Mouse (Mus musculus) mature B cell (primary cell): ENCODE data around the gene Gm1330.
"Not testable (repeated sequence)": the region's sequence is repeated elsewhere in the genome, so short reads cannot be mapped to it uniquely, and the experiment has no call there.

ENCODE experiments used
- in situ Hi-C: fragments of 300-500 bp; cut with MboI; formaldehyde crosslinking; loops from 2 replicates; pipeline ENCODE4 v1.14.3; 2019

Gene Gm1330

GRCm38 (mm10) chr2:149003151-149003550, at the start of gene Gm1330:
Gm1330 (minus strand) TSS chr2:149003251.
- in situ Hi-C loops, result no loop called here

DNA sequence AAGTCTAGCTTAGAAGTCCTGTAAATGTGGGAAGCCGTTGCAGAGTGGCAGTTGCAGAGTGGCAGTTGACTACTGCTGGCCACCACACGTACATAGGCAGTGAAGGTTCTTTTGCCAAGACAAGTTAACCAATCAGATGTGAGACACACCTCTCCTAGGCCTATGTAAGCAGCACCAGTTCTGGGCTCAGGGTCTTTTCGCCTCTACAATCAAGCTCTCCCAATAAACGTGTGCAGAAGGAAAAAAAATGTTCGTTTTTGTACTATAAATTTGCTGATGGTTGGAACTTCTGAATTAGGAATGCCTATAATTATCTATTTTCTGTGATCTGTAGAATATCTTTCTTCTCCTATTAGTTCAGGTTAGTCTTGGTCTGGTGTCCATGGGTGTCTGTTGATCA, 14.1 kb upstream of the Gm1330 start, which contains the start of gene Gm10750:
TSS of gene Gm10750 (minus strand) at position 101 of the 400 bp plus-strand sequence.
- in situ Hi-C loops, result not testable (repeated sequence)

DNA sequence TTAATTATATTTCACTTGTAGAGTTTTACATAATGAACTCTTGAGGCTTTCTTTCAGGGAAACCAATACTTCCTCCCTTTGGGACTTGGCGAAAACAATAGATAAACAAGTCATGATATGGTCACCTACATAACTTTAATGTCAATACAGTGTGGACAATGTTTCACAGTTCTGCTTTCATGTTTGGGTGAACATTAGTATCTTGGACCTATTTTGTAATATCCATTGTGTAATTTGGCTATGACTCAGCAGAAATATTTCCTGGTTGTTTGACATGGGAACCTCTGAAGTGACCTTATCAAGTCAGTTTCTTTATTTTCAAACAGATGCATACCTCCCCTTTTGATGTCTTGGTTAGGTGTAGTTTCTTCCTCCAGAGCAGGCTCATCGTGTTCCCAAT, 1.8 kb upstream of the Gm1330 start:
- in situ Hi-C loops, result no loop called here

DNA sequence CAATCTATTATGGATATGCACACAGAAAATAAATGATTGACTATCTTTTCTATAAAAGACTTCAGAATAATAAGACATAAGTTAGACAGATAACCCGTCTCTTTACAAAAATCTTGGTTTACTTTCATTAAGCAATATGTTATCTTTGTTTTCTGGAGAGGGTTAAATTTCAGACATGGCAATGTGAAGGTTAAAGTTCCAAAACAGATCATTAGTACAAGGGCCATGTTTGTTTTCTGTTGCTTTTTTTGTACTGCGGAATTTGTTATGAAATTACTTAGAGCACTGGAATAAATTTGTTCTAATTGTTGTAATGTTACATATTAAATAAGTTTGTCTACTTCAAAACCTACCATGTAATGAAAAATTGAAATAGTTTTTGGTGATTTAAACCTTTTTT, 7.9 kb downstream of the Gm1330 start:
- in situ Hi-C loops, result no loop called here
